Comparison of ENCODE assay signal across 9 mouse cellular contexts in genomic region chr10:76729631-76730620, GRCm38 (mm10). TPM values are rescaled to one million over a fixed set of nuclear protein-coding genes. Genes with fewer than 3 reads are reported as not detected.
DNase-seq lines count a peak whose midpoint lies in the region; ATAC-seq lines count a peak whose summit lies in the region.
"Had no signal": no experiment of that assay in that cellular context is flagged by ENCODE, and none has a peak within 500 bp of the region (broad histone marks: within the 10 kb centered on the region; RNA-seq: fewer than 3 reads in every experiment).

No protein-coding gene starts in this region.

- no peak overlapping the region for H3K9ac ChIP-seq in forebrain, embryonic 13.5 days
- no peak overlapping the region for H3K9ac ChIP-seq in kidney, embryonic 16.5 days (replicated peaks; ENCODE audit: low read length)
- H3K9ac ChIP-seq: limb, embryonic 12.5 days had no signal

- no peak overlapping the region for H3K4me3 ChIP-seq in forebrain, embryonic 13.5 days
- H3K4me3 ChIP-seq in kidney, embryonic 16.5 days (ENCODE audit: low read length) = no peak overlapping the region
- H3K4me3 ChIP-seq: limb, embryonic 12.5 days had no signal

- peaks cover 15% of the 10 kb centered on the region for H3K4me1 ChIP-seq in forebrain, embryonic 13.5 days
- peaks cover 21% of the 10 kb centered on the region for H3K4me1 ChIP-seq in kidney, embryonic 16.5 days (ENCODE audit: insufficient read depth, low read length)

- ATAC-seq in forebrain, embryonic 13.5 days = no peak
- ATAC-seq in kidney, embryonic 16.5 days (ENCODE audit: low FRiP score, low TSS enrichment) = no peak
- ATAC-seq in cerebellum, adult (ENCODE audit: insufficient number of reproducible peaks, low FRiP score, low TSS enrichment) = no peak

- H3K27ac ChIP-seq in forebrain, embryonic 13.5 days = no peak overlapping the region
- H3K27ac ChIP-seq in kidney, embryonic 16.5 days (ENCODE audit: low read length) = no peak overlapping the region
- H3K27ac ChIP-seq: limb, embryonic 12.5 days had no signal

- no peaks in the 10 kb centered on the region for H3K9me3 ChIP-seq in forebrain, embryonic 13.5 days (replicated peaks)
- no peaks in the 10 kb centered on the region for H3K9me3 ChIP-seq in kidney, embryonic 16.5 days (ENCODE audit: low read length)
- H3K9me3 ChIP-seq: limb, embryonic 12.5 days had no signal

- no peaks in the 10 kb centered on the region for H3K27me3 ChIP-seq in forebrain, embryonic 13.5 days
- H3K27me3 ChIP-seq in kidney, embryonic 16.5 days (ENCODE audit: insufficient read depth, low read length) = no peaks in the 10 kb centered on the region
- H3K27me3 ChIP-seq: limb, embryonic 12.5 days had no signal

- no peak overlapping the region for H3K4me2 ChIP-seq in forebrain, embryonic 13.5 days
- no peak overlapping the region for H3K4me2 ChIP-seq in kidney, embryonic 16.5 days (replicated peaks; ENCODE audit: low read depth, low read length)
- H3K4me2 ChIP-seq: limb, embryonic 12.5 days had no signal

- WGBS in forebrain, embryonic 13.5 days = 81% methylated on average over 19 of the region's 19 CpGs
- WGBS in kidney, embryonic 16.5 days = 83% methylated on average over 19 of the region's 19 CpGs

- no peaks in the 10 kb centered on the region for H3K36me3 ChIP-seq in forebrain, embryonic 13.5 days (ENCODE audit: poor library complexity, severe bottlenecking)
- no peaks in the 10 kb centered on the region for H3K36me3 ChIP-seq in kidney, embryonic 16.5 days (ENCODE audit: insufficient read depth, low read length)
- H3K36me3 ChIP-seq: limb, embryonic 12.5 days had no signal

- peak; percentile 9 for DNase-seq in kidney, postnatal 10 days
- no peak for DNase-seq in kidney, adult 8-10 months
- peak; percentile 53 to 83 for DNase-seq in frontal cortex, adult 2 months (ENCODE audit: extremely low spot score in 1 of 2, low spot score in 1 of 2)
- DNase-seq in layer of hippocampus, adult 8-10 months (ENCODE audit: low spot score in 2 of 2) = peak; percentile 67 to 79
- DNase-seq in retina, embryonic 14.5 days (ENCODE audit: low spot score) = peak; percentile 80

RNA-seq across cellular contexts. Expression of gene Col6a1, which starts 4.0 kb away (rescaled TPM):
- polyA plus RNA-seq in frontal cortex, adult 2 months (2012; rRNA removed) = 169 and 240 TPM in 2 replicates
- 10 to 100 TPM; 31.2 to 46.8 (median 38.5) TPM for total RNA-seq in layer of hippocampus, adult 8-10 months (2022)
- 4.4 and 5.9 TPM in 2 replicates for polyA plus RNA-seq in forebrain, embryonic 13.5 days (2015; fragmentation: Nextera tagmentation; extraction: Ambion mirVana)
- polyA plus RNA-seq in kidney, embryonic 16.5 days (2015; fragmentation: Nextera tagmentation; extraction: Ambion mirVana) = 94.8 and 128 TPM in 2 replicates

Comparison
In these comparisons a context has a peak if more than half of its experiments do, and no peak if none do; other contexts are left out.
1. DNase-seq: peak in kidney, postnatal 10 days (single experiment), frontal cortex, adult 2 months (2 of 2), layer of hippocampus, adult 8-10 months (2 of 2) and retina, embryonic 14.5 days (single experiment); none in kidney, adult 8-10 months (0 of 2).
2. RNA of gene Col6a1, which starts 4.0 kb away (polyA plus RNA-seq): 169 to 240 TPM in frontal cortex, adult 2 months and 94.8 to 128 TPM in kidney, embryonic 16.5 days; 4.4 to 5.9 TPM in forebrain, embryonic 13.5 days; every median in the first group is over 10 times any median in the second.